Mouse (Mus musculus): ENCODE results near the gene Neurl1a.

- TF ChIP-seq CTCF (IDR thresholded peaks at IDR 0.05; ENCODE audit: low read depth), result no peak
- TF ChIP-seq EP300 (IDR thresholded peaks at IDR 0.05; ENCODE audit: low read depth), result no peak
Observed at GRCm38 (mm10) chr19:47228725-47229252, 50.2 kb downstream of the Neurl1a start.
